Mouse (Mus musculus) ES-E14 (cell line): ENCODE results near the gene Grip1.

Experiments
- CHD2 ChIP-seq: IDR thresholded peaks from 2 replicates; pipeline ENCODE4 v1.6.1; 2014; ENCODE audit warnings: mild to moderate bottlenecking, low read depth, low read length, inconsistent platforms
- HCFC1 ChIP-seq: IDR thresholded peaks from 2 replicates; pipeline ENCODE4 v1.6.1; 2012; ENCODE audit warnings: low read length, inconsistent platforms, borderline replicate concordance; ENCODE audit not compliant: insufficient read depth
- MAFK ChIP-seq: IDR thresholded peaks from 2 replicates; pipeline ENCODE4 v1.6.1; 2014; ENCODE audit warnings: mild to moderate bottlenecking, low read depth, low read length, inconsistent platforms; ENCODE audit not compliant: insufficient read depth
- ZNF384 ChIP-seq: IDR thresholded peaks from 2 replicates; pipeline ENCODE4 v1.6.1; 2012; ENCODE audit warnings: low read depth, low read length, inconsistent platforms

GRCm38 (mm10) chr10:119431801-119432200, 21.8 kb upstream of the Grip1 start:
- TF ChIP-seq MAFK (no peak), HCFC1 (no peak), CHD2 (no peak), ZNF384 (no peak)
